Comparison of ENCODE assay signal across 8 mouse cellular contexts in the genomic region with DNA sequence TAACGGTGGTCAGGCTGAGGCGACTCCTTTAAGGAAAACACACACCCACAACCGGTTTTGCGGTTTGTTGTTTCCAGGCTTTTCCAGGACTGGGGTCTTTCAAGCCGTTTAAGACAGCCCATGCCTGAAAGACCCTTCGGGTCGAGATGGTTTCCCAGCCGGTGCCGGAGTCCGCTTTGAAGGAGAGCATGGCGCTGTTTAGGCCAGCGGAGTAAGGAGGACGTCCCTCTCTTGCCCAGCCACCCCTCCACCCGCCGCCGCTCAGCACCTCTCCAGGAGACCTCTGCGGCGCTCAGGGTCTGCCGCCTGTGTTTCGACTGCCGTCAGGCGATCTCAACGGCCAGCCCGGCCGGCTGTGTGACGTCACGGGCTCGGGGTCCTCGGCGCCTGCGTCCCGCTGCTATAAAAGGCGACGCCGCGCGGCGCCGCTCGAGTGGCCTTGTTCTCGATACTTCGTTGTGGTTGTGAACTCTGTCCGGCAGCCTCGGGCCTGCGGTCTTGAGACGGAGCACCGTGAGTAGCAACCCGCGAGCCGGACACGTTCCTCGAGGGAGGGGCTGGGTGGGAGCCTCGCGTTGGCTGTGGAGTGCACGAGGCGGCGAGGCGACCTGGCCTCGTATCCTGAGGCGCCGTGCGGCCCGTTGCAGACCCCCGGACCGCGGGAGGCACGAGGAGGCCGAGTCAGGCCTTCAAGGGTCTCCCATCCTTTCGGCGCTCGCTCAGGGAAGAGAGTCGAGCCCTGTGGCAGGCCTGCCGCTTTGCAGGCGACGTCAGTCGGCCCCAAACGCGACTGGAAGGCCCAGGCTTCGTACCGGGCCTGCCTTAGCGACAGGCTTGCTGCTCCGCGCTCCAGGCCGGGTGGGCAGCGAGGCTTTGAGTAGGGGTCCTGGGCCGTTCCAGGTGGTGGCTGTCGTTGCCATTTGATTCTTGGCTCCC. TPM values are rescaled to one million over a fixed set of nuclear protein-coding genes. Genes with fewer than 3 reads are reported as not detected.
DNase-seq lines count a peak whose midpoint lies in the region; ATAC-seq and TF ChIP-seq lines count a peak whose summit lies in the region.

Skp1a (plus strand) TSS at position 390 of the 936 bp plus-strand sequence.

- peak within 1 kb of the TSS; percentile 97 for H3K27ac ChIP-seq in embryonic facial prominence, embryonic 14.5 days (replicated peaks; ENCODE audit: low read depth, low read length)
- peak within 1 kb of the TSS; percentile 99 for H3K27ac ChIP-seq in limb, embryonic 14.5 days (replicated peaks; ENCODE audit: low read depth, low read length)
- H3K27ac ChIP-seq in midbrain, postnatal 0 days (ENCODE audit: low read depth, low read length): peak within 1 kb of the TSS; percentile 99

- H3K4me3 ChIP-seq in embryonic facial prominence, embryonic 14.5 days (ENCODE audit: low read depth, low read length): peak within 1 kb of the TSS; percentile 66
- peak within 1 kb of the TSS; percentile 100 for H3K4me3 ChIP-seq in limb, embryonic 14.5 days (replicated peaks; ENCODE audit: low read length)
- H3K4me3 ChIP-seq in midbrain, postnatal 0 days (ENCODE audit: low read depth, low read length): peak within 1 kb of the TSS; percentile 89

- peak; percentile 93 for DNase-seq in 3134 (ENCODE audit: extremely low read depth, insufficient read length, low spot score)
- DNase-seq in adrenal gland, postnatal 4 days (ENCODE audit: low spot score in 2 of 2): peak; percentile 89 to 92
- peak; percentile 96 for DNase-seq in embryonic facial prominence, embryonic 14.5 days (ENCODE audit: low spot score)
- DNase-seq in heart, adult 8-10 months (ENCODE audit: low spot score): peak; percentile 89
- DNase-seq in kidney, adult 9 months: peak; percentile 92
- peak; percentile 92 for DNase-seq in limb, embryonic 14.5 days (ENCODE audit: low spot score)
- DNase-seq in midbrain, postnatal 0 days (ENCODE audit: low spot score): peak; percentile 93
- peak; percentile 89 to 95 for DNase-seq in spleen, postnatal 14 days (ENCODE audit: low spot score in 2 of 2)

- peak; percentile 99 for TF ChIP-seq POLR2A in limb, embryonic 14.5 days (IDR thresholded peaks at IDR 0.05; ENCODE audit: borderline replicate concordance, extremely low read depth, insufficient read depth, insufficient read length)

- H3K4me2 ChIP-seq in embryonic facial prominence, embryonic 14.5 days (ENCODE audit: low read depth, low read length): peak within 1 kb of the TSS; percentile 67
- peak within 1 kb of the TSS; percentile 65 for H3K4me2 ChIP-seq in limb, embryonic 14.5 days (replicated peaks; ENCODE audit: low read depth, low read length, severe bottlenecking)
- peak within 1 kb of the TSS; percentile 63 for H3K4me2 ChIP-seq in midbrain, postnatal 0 days (ENCODE audit: low read depth, low read length, poor library complexity, severe bottlenecking)

- no peak; the same call in 1 of the 2 replicates for TF ChIP-seq CTCF in midbrain, postnatal 0 days (IDR thresholded peaks at IDR 0.05)

- H3K4me1 ChIP-seq in embryonic facial prominence, embryonic 14.5 days (ENCODE audit: control insufficient read depth, insufficient read depth, low read length): peaks cover 16% of the 10 kb centered on the region
- peaks cover 16% of the 10 kb centered on the region; the same call in 1 of the 2 replicates for H3K4me1 ChIP-seq in limb, embryonic 14.5 days (ENCODE audit: control insufficient read depth, insufficient read depth, low read length)
- H3K4me1 ChIP-seq in midbrain, postnatal 0 days (ENCODE audit: insufficient read depth, low read length): peaks cover 11% of the 10 kb centered on the region; the same call in 1 of the 2 replicates

- H3K36me3 ChIP-seq in embryonic facial prominence, embryonic 14.5 days (ENCODE audit: control insufficient read depth, insufficient read depth, low read length): 0 out of 2 replicates have a peak, but pooled peaks cover 4% of the 10 kb centered on the region
- no peaks in the 10 kb centered on the region for H3K36me3 ChIP-seq in limb, embryonic 14.5 days (ENCODE audit: control insufficient read depth, insufficient read depth, low read length)
- H3K36me3 ChIP-seq in midbrain, postnatal 0 days (ENCODE audit: insufficient read depth, low read length): no peaks in the 10 kb centered on the region

- ATAC-seq in embryonic facial prominence, embryonic 14.5 days (ENCODE audit: low read depth): peak; percentile 91
- peak; percentile 94 for ATAC-seq in limb, embryonic 14.5 days (ENCODE audit: low FRiP score, low read depth)
- peak; percentile 94 for ATAC-seq in midbrain, postnatal 0 days (ENCODE audit: low FRiP score)

- H3K9ac ChIP-seq in embryonic facial prominence, embryonic 14.5 days (ENCODE audit: low read depth, low read length): peak within 1 kb of the TSS; percentile 97
- H3K9ac ChIP-seq in limb, embryonic 14.5 days (ENCODE audit: low read depth, low read length, severe bottlenecking): peak within 1 kb of the TSS; percentile 99
- H3K9ac ChIP-seq in midbrain, postnatal 0 days (replicated peaks; ENCODE audit: low read length, poor library complexity, severe bottlenecking): peak within 1 kb of the TSS; percentile 94

- no peaks in the 10 kb centered on the region for H3K9me3 ChIP-seq in embryonic facial prominence, embryonic 14.5 days (ENCODE audit: control insufficient read depth, low read length)
- no peaks in the 10 kb centered on the region for H3K9me3 ChIP-seq in limb, embryonic 14.5 days (ENCODE audit: control insufficient read depth, low read length)
- H3K9me3 ChIP-seq in midbrain, postnatal 0 days (ENCODE audit: low read length): no peaks in the 10 kb centered on the region

- H3K27me3 ChIP-seq in embryonic facial prominence, embryonic 14.5 days (replicated peaks; ENCODE audit: control insufficient read depth, insufficient read depth, low read length): no peaks in the 10 kb centered on the region
- no peaks in the 10 kb centered on the region for H3K27me3 ChIP-seq in limb, embryonic 14.5 days (ENCODE audit: control insufficient read depth, insufficient read depth, low read length)
- H3K27me3 ChIP-seq in midbrain, postnatal 0 days (ENCODE audit: insufficient read depth, low read length): no peaks in the 10 kb centered on the region

- under 1% methylated on average over 59 of the region's 87 CpGs for WGBS in embryonic facial prominence, embryonic 14.5 days
- WGBS in limb, embryonic 14.5 days: under 1% methylated on average over 68 of the region's 87 CpGs
- WGBS in midbrain, postnatal 0 days: under 1% methylated on average over 87 of the region's 87 CpGs

RNA-seq across cellular contexts. Expression of gene Skp1a, which starts in this region (rescaled TPM):
- total RNA-seq in adrenal gland, postnatal 4 days (2021): 100 to 1,000 TPM; 362 to 376 TPM
- 737 and 739 TPM in 2 replicates for polyA plus RNA-seq in embryonic facial prominence, embryonic 14.5 days (2014; fragmentation: Nextera tagmentation; extraction: Ambion mirVana)
- 100 to 1,000 TPM; 243 to 269 (median 257) TPM for total RNA-seq in heart, adult 8-10 months (2022)
- 134 and 172 TPM in 2 replicates for polyA plus RNA-seq in limb, embryonic 14.5 days (2012; rRNA removed)
- 746 and 751 TPM in 2 replicates for polyA plus RNA-seq in limb, embryonic 14.5 days (2014; fragmentation: Nextera tagmentation; extraction: Ambion mirVana)
- total RNA-seq in midbrain, postnatal 0 days (2014; rRNA removed): 466 and 613 TPM in 2 replicates
- 1,145 and 1,185 TPM in 2 replicates for polyA plus RNA-seq in midbrain, postnatal 0 days (2015; fragmentation: Nextera tagmentation; extraction: Ambion mirVana)

Comparison
In these comparisons a context has a peak if more than half of its experiments do, and no peak if none do; other contexts are left out.
1. Peak in every context shown above with its lines: DNase-seq, ATAC-seq, H3K4me3 ChIP-seq and H3K27ac ChIP-seq.